Mouse (Mus musculus) C2C12 (cell line): Measurements from ENCODE around the gene Rhobtb3. TPM values are rescaled to one million over a fixed set of nuclear protein-coding genes. Genes with fewer than 3 reads are reported as not detected.

Source experiments
- H3K27me3 ChIP-seq: one replicate; pipeline ENCODE4 v1.6.1; 2011; ENCODE audit not compliant: control insufficient read depth, insufficient read depth, insufficient read length
- H3K36me3 ChIP-seq: one replicate; pipeline ENCODE4 v1.6.1; 2011; ENCODE audit not compliant: control insufficient read depth, insufficient read depth
- H3K4me3 ChIP-seq: one replicate; pipeline ENCODE4 v1.5.1; 2011; ENCODE audit warnings: mild to moderate bottlenecking, control low read depth; ENCODE audit not compliant: poor library complexity, insufficient read depth, severe bottlenecking
- H3K79me2 ChIP-seq: one replicate; pipeline ENCODE4 v1.6.1; 2011; ENCODE audit not compliant: control insufficient read depth, insufficient read depth
- H3K79me3 ChIP-seq: one replicate; pipeline ENCODE4 v1.6.1; 2011; ENCODE audit warnings: low read depth, control low read depth
- H3ac ChIP-seq: one replicate; pipeline ENCODE3; 2011; ENCODE audit warnings: low read depth; ENCODE audit not compliant: control insufficient read depth, insufficient read length
- CEBPB ChIP-seq: IDR thresholded peaks from one replicate; pipeline ENCODE4 v1.6.1; 2011; ENCODE audit warnings: low read depth, mild to moderate bottlenecking, control low read depth, moderate library complexity
- CTCF ChIP-seq: IDR thresholded peaks from one replicate; pipeline ENCODE4 v1.5.1; 2011; ENCODE audit not compliant: control insufficient read depth, insufficient read depth, insufficient read length
- FOSL1 ChIP-seq: IDR thresholded peaks from one replicate; pipeline ENCODE4 v1.8.0; 2011; ENCODE audit warnings: mild to moderate bottlenecking, low read length; ENCODE audit not compliant: poor library complexity, insufficient read depth, severe bottlenecking
- MAX ChIP-seq: IDR thresholded peaks from one replicate; pipeline ENCODE4 v1.6.1; 2011; ENCODE audit warnings: mild to moderate bottlenecking, control low read depth
- MYOD1 ChIP-seq: IDR thresholded peaks from one replicate; pipeline ENCODE4 v1.6.1; 2011; ENCODE audit warnings: low read depth; ENCODE audit not compliant: control insufficient read depth, insufficient read length
- MYOG ChIP-seq: IDR thresholded peaks from one replicate; pipeline ENCODE4 v1.6.1; 2011; ENCODE audit not compliant: control insufficient read depth, insufficient read length; ENCODE audit errors: extremely low read depth
- USF1 ChIP-seq: IDR thresholded peaks from one replicate; pipeline ENCODE4 v1.6.1; 2011; ENCODE audit warnings: low read depth, mild to moderate bottlenecking, control low read depth, moderate library complexity
- polyA plus RNA-seq: library from polyadenylated mRNA; unstranded; fragments of >200 nt; fragmentation: generic; extraction: Trizol; gene quantifications from one replicate; pipeline ENCODE4 v1.2.1, GENCODE M21; 2012; ENCODE audit warnings: missing spikeins

The Rhobtb3 gene
- polyA plus RNA-seq, 1 experiment = 10.1 TPM

DNA sequence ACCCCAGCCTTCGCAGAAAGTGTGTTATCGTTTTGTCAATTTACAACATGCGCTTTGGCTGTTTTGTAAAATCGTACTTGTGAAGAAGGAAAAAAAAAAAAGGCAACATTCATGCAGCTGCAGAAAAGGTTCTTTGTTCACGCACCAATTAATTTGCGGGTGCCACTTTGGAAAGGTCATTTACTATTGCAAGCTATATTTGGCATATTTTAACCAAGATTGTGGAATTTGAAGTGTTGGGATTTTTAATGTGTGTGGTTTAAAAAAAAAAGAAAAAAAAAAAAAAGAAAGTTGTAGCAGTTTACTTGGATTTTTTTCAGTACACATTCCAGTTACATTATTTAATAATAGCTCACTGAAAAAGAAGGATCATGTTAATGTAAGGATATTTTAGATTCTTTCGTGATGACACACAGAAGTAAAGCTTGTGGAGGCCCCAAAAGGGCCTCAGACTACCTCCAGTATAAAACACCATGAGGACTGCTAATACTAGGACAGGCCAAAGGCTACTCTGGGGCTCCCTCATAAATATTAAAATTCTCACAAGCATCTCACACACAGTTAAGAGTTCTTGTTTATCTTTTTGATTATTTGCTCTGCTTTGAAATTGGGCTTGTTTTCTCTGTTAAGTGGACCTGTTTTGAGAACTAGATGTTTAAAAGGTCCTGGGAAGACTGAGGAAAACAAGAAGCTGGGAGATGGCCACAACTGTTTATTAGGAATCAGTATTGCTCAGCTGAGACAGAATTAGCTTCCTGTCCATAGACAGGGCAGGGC is 507 bp upstream of the Rhobtb3 start:
- Histone ChIP-seq H3K4me3 (peak overlapping the region; percentile 74), H3K27me3 (no peaks in the 10 kb centered on the region), H3K79me3 (peaks cover 32% of the 10 kb centered on the region), H3K79me2 (peaks cover 40% of the 10 kb centered on the region), H3K36me3 (peaks cover 7% of the 10 kb centered on the region), H3ac (peak overlapping the region; percentile 85)
- TF ChIP-seq USF1 (no peak), MYOD1 (no peak), CTCF (no peak), CEBPB (no peak), MAX (no peak), MYOG (no peak)

DNA sequence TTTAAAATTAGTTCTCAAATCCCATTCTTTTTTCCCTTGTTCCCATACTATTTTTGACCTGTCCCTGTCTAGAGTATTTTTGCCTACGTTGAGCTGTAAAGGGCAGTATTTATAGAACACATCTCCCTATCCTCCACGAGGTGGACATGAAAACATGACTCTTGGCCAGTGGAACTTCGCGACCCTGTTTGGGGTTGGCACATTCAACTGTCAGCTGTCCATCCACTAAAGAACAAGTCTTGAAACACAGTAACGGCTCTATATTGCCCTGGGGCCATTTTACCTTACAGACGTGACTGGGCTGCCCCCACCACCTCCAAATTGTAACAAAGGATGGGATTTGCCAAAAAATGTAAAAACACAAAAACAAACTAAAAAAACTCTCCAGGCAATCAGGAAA is 994 bp downstream of the Rhobtb3 start:
- no peak for TF ChIP-seq CEBPB
- no peak for TF ChIP-seq MYOD1
- no peak for TF ChIP-seq USF1
- TF ChIP-seq MAX = no peak
- no peak for TF ChIP-seq FOSL1
- no peak for TF ChIP-seq CTCF
- TF ChIP-seq MYOG = no peak
- peak overlapping the region; percentile 85 for H3ac ChIP-seq
- peaks cover 21% of the 10 kb centered on the region for H3K36me3 ChIP-seq
- peaks cover 46% of the 10 kb centered on the region for H3K79me2 ChIP-seq
- no peaks in the 10 kb centered on the region for H3K27me3 ChIP-seq
- peaks cover 42% of the 10 kb centered on the region for H3K79me3 ChIP-seq
- peak overlapping the region; percentile 74 for H3K4me3 ChIP-seq

DNA sequence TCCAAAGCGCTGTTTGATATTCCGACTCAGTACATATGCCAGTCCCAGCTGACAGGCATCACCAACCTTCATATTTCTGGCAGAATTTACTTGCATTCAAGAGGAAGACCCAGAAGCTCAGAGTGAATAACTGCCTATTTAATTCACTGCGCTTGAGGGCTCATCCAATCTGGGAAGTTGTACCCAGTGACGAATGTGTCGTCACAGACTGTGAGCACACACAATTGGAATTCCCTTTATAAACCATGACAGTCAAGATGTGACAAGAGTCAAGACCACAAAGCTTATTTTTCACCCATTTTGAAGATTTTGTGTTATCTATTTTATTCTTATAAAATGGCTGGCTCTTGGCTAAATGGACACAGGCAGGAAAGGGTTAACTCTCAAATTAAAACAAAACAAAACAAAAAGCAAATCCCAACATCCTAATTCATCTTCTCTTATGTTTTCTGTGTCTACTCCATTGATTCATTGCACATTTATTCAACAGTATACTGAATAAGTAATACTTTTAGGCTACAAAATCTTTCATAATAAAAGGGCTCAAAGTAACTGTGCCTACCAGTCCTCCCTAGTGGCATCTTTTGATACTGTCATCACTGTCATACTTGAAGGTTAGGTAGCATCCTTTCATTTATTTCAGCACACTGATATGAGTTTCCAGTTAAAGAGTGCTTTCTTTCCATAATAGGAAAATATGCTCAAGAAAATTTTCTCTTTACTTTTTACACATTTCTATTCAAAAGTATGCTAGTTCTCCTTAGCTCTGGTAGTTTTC is 2.0 kb downstream of the Rhobtb3 start:
- Histone ChIP-seq H3K4me3 (no peak overlapping the region), H3K36me3 (peaks cover 23% of the 10 kb centered on the region), H3K79me3 (peaks cover 42% of the 10 kb centered on the region), H3K79me2 (peaks cover 46% of the 10 kb centered on the region), H3K27me3 (no peaks in the 10 kb centered on the region), H3ac (no peak overlapping the region)
- no peak for TF ChIP-seq CTCF
- TF ChIP-seq FOSL1 = no peak
- TF ChIP-seq CEBPB = no peak
- TF ChIP-seq MYOG = no peak
- TF ChIP-seq MYOD1 = no peak
- no peak for TF ChIP-seq MAX
- TF ChIP-seq USF1 = no peak

DNA sequence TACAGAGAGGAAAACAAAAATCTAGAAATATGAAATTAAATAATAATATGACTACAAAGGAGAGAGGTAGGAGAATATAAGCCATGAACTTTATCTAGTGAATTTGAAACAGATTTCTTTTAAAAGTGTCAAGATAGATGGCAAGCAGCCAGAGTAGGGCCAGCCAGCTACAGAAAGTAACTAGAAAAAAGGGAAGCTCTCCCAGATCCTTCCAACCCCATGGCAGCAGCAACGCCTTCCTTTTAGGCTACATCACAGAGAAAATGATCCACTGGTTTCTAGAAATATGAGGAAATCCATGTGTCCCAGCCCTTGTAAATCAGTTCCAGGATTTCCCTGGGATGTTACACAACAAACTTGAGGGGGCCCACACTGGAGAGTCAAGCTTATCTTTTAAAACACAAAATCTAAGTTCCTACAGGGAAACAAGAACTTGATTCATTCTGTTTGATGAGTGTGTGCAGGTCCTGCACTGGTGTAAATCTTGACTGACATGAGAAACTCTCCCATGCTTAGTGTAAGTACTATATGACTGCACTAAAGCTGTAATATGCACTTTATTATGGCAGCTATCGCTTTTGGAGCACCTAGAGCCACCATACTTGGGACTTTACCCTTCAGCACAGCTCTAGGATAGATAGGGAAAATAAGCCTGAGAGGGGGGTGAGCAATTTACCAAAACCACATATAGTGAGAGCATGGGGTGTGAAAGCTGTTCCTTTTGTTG is 2.8 kb downstream of the Rhobtb3 start:
- no peak overlapping the region for H3K4me3 ChIP-seq
- TF ChIP-seq USF1 (no peak), FOSL1 (no peak), MYOG (no peak), MYOD1 (no peak), CEBPB (no peak)
- peaks cover 46% of the 10 kb centered on the region for H3K79me2 ChIP-seq
- no peaks in the 10 kb centered on the region for H3K27me3 ChIP-seq
- peaks cover 42% of the 10 kb centered on the region for H3K79me3 ChIP-seq
- H3ac ChIP-seq = no peak overlapping the region
- peaks cover 23% of the 10 kb centered on the region for H3K36me3 ChIP-seq

DNA sequence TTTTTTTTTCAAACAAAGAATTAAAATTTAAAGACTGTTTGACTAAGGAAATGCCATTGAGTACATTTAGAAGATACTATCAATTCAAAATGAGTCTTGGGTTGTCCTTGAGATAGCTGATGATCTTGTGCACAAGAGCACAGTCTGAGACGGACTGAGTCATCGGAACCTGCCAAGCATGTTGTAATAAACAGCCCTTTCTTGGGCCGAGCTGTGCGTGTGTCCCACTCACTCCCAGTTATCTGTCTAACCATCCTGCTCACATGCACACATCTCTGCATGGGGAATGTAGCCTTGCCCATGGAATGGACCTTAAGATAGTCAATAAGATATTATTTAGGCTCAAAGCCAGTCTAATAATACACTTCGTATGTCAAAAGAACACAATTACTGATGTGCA is 4.9 kb downstream of the Rhobtb3 start:
- H3K36me3 ChIP-seq = peaks cover 23% of the 10 kb centered on the region
- no peak for TF ChIP-seq MAX
- TF ChIP-seq CTCF = no peak
- no peak for TF ChIP-seq FOSL1
- TF ChIP-seq CEBPB = no peak
- TF ChIP-seq USF1 = no peak
- TF ChIP-seq MYOD1 = no peak
- TF ChIP-seq MYOG = no peak
- peaks cover 49% of the 10 kb centered on the region for H3K79me2 ChIP-seq
- no peak overlapping the region for H3K4me3 ChIP-seq
- H3K27me3 ChIP-seq = no peaks in the 10 kb centered on the region
- peaks cover 43% of the 10 kb centered on the region for H3K79me3 ChIP-seq
- no peak overlapping the region for H3ac ChIP-seq
